Mouse (Mus musculus) frontal cortex, postnatal 14 days (tissue): ENCODE data around the gene Tecr.

Source experiments
- DNase-seq, 2 experiments: peaks; one replicate each; pipeline ENCODE4 v3.0.0; 2022; ENCODE audit warnings: low spot score in 2 of 2

The Tecr gene

GRCm38 (mm10) chr8:83566469-83567395 is 41.0 kb downstream of the Tecr start, which contains the start of gene Ndufb7:
Gene Ndufb7, plus strand, starts transcription at chr8:83566671.
- peak; percentile 92 to 97 for DNase-seq

GRCm38 (mm10) chr8:83565731-83566375 is 41.9 kb downstream of the Tecr start:
- DNase-seq, result peak in 1 of 2 experiments; percentile 6

DNA sequence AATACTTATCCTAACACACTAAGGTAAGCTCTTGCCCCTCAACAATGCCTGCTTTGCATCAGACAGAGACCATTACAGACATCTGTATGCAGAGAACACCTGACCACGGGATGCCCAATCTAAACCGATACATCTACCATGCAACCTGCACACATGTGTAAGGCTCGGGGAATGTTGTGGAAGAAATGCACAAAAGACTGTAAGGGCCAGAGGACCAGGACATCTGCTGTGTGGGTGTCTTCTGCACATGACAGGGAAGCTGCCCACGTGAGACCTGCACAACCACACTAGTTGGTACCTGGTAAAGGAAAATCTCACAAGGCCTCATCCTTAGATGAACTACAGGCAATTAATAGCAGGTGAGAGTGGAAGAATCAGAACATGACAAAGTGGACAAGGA is 44.5 kb downstream of the Tecr start:
- DNase-seq, result no peak

DNA sequence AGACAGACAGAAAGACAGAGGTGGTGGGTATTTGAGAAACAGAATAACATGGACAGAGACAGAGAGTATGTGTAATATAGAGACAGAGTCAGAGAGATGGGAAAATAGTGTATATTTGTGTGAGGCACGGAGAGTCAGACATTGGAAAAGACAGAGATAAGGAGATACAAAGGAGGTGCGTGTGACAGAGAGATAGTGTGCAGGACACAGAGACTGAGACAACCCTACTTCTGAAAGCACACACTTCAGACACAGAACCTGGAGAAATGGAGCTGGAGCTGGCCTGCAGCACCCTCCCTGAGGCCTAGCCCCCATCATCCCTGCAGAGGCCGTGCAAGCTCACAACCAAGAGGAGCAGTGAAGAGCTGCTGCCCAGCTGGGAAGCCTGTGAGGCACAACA is 45.1 kb downstream of the Tecr start:
- DNase-seq, result no peak

GRCm38 (mm10) chr8:83535736-83536135 is 72.0 kb downstream of the Tecr start, which contains the start of gene Olfr370:
Gene Olfr370, plus strand, starts transcription at chr8:83535780.
- DNase-seq, result no peak

DNA sequence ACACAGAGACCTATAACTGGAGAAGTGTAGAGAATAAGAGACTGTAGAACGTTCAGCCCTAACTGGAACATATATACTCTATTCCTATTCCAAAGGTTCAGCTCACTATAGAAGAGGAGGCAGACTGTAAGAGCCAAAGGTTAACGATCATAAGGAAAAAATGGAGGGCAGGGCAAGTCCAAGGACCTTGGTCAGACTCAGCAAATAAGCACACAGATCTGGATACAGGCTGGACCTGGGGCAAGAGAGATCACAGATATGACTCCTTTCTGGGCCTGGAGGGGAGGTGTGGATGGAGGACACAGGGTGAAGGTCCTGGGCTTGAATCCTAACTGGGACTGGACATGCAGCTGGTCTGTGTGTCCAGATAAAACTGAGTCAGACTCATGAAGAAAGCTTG is 73.0 kb downstream of the Tecr start:
- DNase-seq, result no peak
